Mouse (Mus musculus) ZHBTc4 (cell line): Measurements from ENCODE around the gene Atp10a.
"Not testable (repeated sequence)": the region's sequence is repeated elsewhere in the genome, so short reads cannot be mapped to it uniquely, and the experiment has no call there.

Experiments
- DNase-seq: peaks from one replicate; pipeline ENCODE4 v3.0.0-alpha.2; 2011; ENCODE audit warnings: low read depth, low spot score

The Atp10a gene

DNA sequence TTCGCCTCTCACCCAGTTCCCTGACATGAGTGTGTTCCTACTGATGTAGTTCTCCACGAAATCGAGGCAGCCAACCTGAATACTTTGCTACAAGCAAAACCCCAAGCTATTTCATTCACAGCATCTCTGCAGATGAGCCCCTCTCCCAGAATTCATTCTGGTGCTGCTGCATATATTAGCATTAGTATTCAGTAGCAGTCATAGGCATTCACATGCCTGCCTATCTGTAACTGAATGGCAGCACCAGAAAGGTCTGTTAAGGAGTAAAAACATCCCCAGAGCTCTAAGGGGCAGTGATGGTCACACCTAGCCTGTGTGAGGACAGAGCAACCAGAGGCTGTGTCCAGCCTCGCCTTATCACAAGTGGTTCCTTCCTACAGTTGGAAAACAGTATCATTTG is 131.0 kb downstream of the Atp10a start:
- no peak for DNase-seq

DNA sequence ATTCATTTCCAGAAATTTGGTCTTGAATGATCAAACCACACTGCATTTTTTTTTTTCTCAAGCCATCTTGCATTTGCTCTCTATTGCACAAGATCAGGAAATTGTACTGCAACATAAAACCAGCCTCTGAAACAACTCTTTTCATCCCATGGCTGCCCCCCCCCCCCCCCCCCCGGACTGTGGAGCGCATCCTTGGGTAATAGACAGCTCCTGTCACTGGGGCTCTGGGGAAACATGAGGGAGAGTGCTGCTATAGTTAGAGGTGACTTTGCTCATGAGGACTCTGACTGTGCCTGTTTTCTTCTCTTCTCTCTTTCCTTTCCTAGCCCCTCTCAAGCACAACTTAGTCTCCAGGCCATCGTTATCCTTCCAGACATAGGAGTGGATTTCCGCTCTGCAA is 131.6 kb downstream of the Atp10a start:
- DNase-seq = no peak

DNA sequence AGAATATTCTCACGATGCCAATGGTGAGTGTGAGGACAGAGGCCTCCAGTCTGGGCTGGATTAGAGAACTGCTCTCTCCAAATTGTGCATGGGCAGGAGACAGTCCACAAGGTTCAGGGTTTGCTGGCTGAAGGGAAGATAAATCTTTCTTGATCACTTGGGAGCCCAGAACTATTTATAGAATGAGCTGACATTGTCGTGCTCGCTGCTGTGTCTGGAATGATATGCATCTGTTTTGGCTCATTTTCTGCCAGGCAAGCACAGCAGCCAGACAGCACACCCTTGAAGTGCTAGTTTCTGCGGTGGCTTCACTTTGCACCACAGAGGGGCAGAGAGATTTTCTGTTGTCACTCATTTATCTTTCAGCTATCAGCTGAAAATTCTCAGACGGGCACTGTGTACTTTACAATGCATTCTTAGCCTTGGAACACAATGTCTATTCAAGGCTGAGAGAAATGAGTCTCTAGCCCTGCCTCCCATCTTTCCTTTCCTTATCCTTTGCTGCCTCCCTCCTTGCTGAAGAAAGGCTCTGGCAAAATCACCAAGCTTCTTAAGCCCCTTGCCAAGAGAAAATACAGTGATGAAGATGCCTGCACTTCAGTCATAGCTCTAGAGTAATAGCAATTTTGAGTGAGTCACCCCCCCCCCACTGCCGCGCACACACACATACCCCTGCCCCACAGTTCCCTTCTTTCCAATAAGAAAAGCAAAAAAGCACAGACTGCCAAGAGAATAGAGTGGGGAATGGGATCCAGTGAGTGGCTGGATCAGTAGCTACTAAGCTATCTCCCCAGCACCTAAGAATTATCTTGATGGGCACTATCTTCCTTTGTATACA is 132.7 kb downstream of the Atp10a start:
- DNase-seq = no peak

DNA sequence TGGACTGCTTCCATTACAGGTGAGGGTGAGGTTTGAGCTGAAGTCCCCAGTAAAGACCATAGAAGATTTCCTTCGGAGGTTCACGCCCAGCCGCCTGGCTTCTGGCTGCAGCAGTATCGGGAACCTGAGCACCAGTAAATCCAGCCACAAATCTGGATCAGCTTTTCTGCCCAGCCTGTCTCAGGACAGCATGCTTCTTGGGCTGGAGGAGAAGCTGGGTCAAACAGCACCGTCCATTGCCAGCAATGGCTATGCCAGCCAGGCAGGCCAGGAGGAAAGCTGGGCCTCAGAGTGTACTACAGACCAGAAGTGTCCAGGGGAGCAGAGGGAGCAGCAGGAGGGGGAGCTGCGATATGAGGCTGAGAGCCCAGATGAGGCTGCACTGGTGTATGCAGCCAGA is 141.3 kb downstream of the Atp10a start:
- DNase-seq = no peak

DNA sequence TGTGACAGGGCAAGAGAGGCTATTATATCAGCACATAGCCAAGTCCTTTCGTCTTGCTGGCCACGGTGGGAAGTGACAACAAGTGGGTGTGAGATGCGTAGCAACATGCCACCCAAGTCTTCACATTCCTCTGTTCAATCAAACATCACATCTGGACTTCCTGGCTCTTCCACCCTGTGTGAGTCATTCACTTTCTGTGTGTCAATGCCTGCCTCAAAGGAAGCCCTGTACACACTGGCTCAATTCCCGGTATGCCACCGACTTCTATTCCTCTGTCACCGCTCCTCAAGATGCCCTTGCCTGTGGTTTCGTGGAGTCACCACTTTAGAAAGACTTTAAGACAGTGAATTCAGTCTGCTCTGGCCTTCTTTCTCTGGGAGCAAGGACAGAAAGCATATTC is 144.9 kb downstream of the Atp10a start:
- DNase-seq = no peak

DNA sequence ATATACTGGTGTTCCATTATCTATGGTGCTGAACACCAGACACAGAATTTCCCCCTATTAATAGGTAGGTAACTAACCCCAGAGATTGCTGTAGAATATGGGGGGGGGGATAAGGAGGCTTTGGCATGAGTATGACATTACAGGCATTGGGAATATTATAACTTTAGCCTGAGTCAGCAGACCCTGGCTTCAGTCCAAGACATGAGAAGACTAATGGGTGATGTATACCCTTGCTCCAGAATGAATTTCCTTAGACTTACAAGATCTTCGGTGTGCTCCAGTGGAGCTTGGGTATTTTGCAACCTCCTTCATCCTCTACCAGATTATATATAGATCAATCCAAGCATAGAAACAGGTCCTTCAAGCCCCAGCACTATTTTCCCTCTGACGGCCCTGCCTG is 145.8 kb downstream of the Atp10a start:
- DNase-seq = no peak

DNA sequence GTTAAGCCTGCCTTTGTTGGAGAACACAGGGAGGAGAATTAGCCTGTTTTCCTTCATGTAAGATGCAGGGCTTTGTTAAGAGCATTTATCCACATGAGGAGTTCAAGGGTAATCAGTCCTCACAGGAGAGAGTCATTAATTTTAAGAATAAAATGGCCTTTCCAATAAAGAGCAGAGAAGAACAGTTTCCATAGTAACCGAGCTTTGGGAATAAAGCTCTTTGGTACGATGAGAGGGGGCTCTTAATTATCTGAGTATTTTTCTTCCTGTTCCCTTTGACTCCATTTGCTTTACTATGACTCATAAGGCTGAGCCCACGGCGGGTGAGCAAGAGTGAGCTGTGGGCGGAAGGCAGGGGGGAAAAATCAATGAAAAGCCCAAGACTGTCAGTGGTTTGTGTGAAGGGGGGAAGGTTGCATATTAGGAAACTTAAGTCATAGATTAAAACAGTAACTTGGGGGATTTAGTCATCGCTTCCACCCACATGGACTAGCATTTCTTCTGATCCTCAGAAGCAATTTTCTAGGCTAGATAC is 166.2 kb downstream of the Atp10a start:
- no peak for DNase-seq

DNA sequence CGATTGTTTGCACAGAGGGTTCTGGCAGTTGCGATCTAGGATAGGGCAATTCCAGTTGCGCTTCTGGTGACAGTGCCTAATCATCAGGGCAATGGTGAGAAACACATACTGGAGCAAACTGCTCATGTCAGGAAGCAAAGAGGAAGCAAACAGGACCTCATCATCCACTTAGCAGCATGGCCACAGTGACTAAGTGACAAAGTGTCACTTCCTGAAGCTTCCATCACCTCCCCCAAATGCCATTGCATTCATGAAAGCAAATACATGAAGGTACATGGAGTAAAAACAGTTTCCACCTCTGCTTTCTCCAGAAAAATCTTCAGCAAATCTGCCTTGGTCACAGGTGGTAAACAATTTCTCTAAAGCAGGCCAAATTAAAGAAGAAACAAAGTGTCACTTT is 168.7 kb downstream of the Atp10a start:
- no peak for DNase-seq

DNA sequence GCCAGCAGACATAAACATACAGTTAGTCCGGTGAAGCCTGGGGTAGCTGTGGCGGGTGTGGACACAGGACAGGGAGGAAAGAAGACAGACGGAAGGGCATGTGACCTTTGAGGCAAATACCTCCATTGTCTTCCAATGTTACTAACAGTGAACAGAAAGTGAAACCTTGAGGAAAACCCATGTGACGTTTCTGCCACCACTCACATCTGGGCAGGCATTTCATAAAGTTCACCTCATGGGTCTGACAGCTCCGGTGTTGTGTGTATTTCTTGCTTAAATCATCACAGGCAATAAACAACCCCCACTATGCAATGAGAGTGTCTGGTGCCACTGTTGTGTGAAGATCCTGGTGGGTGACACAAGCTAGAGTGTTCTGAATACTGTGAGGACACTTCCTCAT is 173.1 kb downstream of the Atp10a start:
- no peak for DNase-seq

DNA sequence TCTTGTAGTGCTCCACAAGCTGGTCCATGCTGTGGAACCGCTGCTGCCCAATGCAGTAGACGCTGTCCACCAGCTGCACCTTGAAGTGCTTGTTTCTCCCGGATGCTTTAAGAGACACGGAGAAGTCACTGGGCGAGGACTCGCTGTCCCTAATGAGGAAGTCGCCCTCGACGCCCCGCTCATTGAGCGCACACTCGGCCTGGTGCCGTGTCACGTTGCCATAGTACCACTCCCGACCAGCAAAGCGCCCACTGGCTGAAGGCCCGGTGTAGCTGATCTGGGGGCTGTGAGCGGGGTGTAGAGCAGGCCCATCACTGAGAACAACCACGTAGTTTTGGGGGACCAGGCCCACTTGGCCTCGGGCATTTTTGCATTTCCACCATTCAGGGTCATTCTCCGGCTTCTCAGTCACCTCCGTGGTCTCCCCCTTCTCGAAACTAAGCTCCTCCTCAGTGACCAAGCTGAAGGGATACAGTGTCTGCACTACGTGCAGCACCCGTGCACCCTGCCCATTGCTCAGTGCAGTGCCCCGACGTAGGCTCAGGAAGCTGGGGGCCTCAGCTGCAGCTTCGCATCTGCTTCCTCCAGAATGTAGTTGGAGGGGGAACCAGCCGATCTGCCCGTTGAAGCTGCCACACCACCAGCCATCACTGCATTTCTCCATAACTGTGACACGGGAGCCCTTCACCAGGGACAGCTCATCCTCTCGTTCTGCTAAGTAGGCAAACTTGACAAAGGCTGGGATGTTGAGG is 181.1 kb downstream of the Atp10a start:
- not testable (repeated sequence) for DNase-seq

DNA sequence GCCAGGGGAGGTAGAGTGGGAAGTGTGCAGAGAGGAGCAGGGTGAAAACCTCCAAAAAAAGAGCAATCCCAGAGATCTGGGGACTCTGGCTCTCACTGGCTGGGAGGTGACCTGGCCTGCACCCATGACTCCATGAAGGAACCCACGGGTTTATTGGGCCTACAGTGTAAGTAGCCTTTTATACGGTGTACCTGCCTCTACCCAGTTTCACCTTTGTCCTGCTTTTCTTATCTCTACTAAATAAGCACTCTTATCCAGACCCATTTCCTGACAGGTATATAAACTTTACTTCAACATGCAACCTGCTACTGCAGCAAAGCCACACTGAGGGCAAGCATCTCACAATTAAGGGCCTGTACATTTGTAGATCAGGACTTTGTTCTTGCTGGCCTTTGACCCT is 184.4 kb downstream of the Atp10a start:
- DNase-seq = no peak

DNA sequence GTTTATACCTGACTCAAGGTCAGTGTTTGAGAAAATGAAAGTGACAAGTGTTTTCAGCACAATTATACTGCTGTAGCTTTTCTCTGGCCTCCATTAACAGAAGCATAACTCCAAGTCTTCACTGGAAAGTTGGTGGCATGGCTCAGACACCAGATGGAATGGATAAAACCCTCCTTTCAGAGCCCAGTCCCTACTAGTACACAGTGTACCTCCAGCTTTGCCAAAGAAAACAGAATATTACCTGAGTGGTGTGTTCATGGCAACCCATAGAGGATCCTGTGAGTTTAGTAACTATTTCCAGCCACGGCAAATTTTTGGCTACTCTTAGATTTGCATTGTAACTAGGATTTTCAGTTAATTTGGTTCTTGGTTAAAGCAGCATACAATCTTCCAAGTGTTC is 185.1 kb downstream of the Atp10a start:
- DNase-seq = no peak

DNA sequence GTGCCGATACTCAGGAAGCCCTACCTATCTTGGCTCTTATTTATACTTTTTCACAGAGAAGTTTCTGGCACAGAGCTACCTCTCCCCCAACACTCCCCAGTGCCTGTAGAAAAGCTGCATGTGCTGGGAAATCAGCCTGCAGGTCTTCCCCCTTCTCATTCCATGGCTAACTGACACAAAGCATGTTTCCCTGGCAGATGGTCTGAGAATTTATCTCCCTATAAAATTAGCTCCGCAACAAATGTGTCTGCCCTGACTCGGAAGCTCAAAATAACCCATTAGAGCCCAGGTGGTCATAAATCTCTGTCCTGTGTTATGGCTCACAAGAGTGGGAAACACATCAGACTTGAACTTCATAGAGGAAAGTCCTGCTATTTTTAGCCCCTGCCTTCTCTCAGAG is 186.9 kb downstream of the Atp10a start:
- no peak for DNase-seq

DNA sequence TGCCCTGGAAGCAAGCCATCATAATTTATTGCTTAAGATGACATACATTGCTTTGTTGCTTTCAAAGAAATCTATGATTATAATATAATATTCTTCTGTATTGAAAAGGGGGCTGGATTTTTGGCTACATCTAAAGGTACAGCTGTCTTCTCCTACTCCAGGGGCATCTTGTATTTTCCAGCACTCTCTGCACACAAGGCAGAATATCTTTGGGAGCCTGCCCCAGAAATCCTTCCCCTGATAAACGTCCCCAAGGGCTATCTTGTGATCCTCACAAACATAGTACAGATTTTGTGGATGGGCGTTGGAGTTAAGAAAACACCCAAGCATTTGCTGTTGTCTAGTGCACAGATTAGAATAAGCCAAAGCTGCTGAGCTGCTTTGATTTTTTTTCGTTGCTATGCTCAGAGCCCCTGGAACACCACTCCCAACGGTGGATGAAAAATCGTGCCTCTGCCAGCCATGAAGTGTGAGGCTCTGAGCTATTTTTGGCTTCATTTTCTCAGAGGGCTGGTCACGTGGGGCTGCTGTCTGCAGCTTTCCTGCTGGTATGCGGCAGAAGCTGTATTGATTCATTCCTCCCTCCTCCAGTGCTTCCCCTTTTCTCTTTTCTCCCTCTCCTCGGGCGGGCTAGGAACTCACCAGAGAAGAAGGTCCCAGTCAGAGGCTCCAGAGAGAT is 187.9 kb downstream of the Atp10a start:
- no peak for DNase-seq

DNA sequence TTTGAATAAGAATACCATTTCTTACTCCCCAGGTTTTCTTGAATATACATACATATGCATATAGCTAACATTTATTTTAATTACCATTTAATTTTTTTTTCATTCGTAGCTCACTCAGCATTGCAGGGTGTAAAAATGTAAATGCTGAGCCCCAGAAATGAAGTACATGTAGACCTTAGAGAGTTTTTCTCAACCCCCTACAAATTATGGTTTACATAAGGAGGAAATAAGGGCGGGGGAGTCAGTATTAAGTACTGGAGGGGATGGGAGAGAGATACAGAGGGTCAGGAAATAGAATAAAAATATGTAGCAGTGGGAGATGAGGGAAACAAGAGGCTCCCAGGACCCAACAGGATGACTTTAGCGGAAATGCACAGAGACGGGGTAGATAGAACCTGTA is 188.5 kb downstream of the Atp10a start:
- no peak for DNase-seq

DNA sequence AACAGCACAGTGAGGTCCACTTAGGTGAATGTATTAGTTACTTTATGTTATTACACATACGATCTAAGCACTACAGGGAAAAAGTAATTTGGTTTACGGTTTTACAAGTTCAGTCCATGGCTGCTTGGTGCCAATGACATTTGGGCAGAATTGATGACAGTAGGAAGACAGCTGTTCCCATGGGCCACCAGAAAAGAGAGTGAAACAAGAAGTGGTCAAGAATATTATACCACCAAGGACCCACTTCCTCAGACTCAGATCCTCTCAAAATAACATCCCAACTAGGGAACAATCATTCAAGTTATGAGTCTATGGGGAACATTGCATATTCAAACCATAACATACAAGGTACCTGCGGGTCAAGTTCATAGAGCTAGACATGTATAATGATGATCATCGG is 203.0 kb downstream of the Atp10a start:
- DNase-seq = no peak

DNA sequence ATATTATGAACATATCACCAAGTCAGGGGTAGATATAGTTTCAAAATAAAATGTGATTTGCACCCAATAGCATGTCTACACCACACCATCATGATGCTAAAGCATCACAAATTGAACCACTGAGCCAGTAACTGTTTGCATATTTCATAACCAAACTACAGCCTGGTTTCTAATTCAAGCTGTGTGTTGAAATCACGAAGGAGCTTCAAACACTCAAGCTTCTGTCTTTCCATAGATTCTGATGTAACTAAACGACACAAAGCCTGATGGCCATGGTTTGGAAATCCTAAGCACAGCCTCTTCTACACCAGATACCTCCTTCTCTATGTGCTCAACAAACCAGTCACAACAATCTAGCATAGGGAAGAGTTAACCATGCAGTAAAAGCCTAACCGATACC is 207.2 kb downstream of the Atp10a start:
- no peak for DNase-seq

DNA sequence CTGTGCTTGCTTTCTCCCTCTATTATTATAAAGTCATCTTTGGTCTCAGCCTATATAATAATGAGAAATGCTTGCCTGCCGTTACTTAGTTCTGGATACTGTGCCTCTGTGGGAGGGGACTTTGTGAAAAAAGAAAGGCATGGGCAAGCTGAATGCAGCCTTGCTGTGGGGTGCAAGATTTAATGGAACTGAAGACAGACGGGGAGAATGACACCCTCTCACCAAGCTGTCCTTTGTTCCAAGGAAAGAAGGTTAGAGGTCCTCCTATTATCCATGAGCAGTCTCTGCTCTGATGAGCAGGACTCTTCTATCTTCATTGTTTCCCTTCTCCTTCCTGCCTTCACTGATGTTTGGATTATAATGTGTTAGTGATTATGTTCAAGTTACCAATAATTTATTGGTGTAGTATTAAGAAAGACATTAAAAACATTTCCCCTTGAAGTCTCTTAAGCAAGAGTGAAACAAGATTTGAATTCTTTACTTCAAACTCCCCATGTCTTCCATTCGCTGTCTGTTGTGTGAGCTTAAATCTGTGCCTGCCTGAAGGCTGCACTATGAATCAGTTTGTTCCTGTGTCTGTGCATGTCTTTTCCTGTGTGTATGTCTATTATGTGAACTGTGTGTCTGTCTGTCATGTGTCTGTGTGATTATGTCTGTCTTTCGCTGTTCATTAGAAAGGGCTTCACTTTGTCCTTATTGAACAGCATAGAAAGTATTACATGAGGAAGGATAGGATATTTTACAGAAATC is 211.1 kb downstream of the Atp10a start:
- DNase-seq = no peak

DNA sequence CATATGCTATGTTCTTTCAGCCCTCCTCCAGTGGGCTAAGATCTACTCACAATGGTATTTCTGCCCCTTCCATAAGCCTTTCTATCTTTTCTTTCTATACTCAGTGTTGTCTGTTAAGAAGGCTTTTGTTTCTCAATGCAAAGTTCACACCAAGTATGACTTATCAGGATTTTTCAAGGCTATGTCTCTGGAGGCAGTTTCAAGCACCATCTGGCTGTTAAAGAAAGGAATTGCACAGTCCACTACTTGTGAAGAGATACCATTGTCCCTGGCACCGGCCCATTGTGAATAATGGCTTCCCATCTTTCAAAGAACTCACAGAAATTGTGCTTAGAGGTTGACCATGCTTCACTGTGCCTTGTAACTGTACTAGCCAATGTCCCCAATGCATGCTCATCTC is 214.7 kb downstream of the Atp10a start:
- DNase-seq = no peak

DNA sequence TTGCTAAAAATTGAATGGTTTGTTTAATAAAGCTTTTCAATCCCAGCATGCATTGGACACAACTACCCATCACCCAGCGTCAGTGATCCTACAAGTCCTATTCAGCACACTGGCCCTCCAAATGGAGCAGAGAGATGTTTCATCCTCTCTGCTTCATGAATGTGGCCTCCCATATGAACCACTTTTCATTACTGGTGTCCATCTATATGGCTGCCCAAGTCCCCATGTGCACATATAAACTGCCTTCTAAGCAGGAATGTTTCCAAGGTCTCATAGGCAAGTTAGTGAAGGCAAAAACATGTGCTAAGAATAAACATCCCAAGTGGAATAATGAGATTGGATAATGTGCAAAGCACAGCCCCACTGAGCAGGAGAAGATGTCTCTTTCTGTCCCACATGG is 217.7 kb downstream of the Atp10a start:
- no peak for DNase-seq
